Mouse (Mus musculus): Measurements from ENCODE around the gene Lgr6.

GRCm38 (mm10) chr1:135009833-135010232 lies 95.2 kb downstream of the Lgr6 start:
- no peak for TF ChIP-seq POLR2A (IDR thresholded peaks at IDR 0.05; ENCODE audit: insufficient read depth, low read depth, low read length)
- no peak for TF ChIP-seq CTCF (IDR thresholded peaks at IDR 0.05; ENCODE audit: insufficient read depth, low read depth, low read length)
